Mouse (Mus musculus) left cerebral cortex, postnatal 25 days (tissue): Measurements from ENCODE around the gene Taok1. TPM values are rescaled to one million over a fixed set of nuclear protein-coding genes. Genes with fewer than 3 reads are reported as not detected.

Experiments used
- total RNA-seq, 2 experiments: library from RNA; stranded (reverse); gene quantifications; 2 replicates each; pipeline ENCODE4 v1.2.3; 2021

The Taok1 gene
- total RNA-seq, 2 experiments from 2014 or later: 107 to 108 TPM

Other genes starting within 250 kb of the Taok1 start
- 10 to 100 TPM; 31.8 to 36.1 TPM for gene Coro6, start 145.4 kb downstream of the Taok1 start, total RNA-seq
- gene Ankrd13b, start 118.1 kb downstream of the Taok1 start, total RNA-seq: 100 to 1,000 TPM; 100 to 101 TPM
- 100 to 1,000 TPM; 247 to 261 TPM for gene Git1, start 114.3 kb downstream of the Taok1 start, total RNA-seq
- gene Abhd15, start 92.7 kb downstream of the Taok1 start, total RNA-seq: 1 to 10 TPM; 1.6 to 1.7 TPM
- gene Trp53i13, start 91.8 kb downstream of the Taok1 start, total RNA-seq: 1 to 10 TPM; 3.3 to 4.4 TPM
- gene Gm10392, start 88.6 kb downstream of the Taok1 start, total RNA-seq: not detected
- gene Nufip2, start 78.3 kb upstream of the Taok1 start, total RNA-seq: 10 to 100 TPM; 71.6 to 72.4 TPM
- not detected for gene Cryba1, start 117.5 kb upstream of the Taok1 start, total RNA-seq
- 100 to 1,000 TPM; 156 to 157 TPM for gene Myo18a, start 155.4 kb upstream of the Taok1 start, total RNA-seq
- not detected for gene Gm10277, start 179.9 kb upstream of the Taok1 start, total RNA-seq